ENCODE assay signal across 8 mouse cellular contexts in the genomic region with DNA sequence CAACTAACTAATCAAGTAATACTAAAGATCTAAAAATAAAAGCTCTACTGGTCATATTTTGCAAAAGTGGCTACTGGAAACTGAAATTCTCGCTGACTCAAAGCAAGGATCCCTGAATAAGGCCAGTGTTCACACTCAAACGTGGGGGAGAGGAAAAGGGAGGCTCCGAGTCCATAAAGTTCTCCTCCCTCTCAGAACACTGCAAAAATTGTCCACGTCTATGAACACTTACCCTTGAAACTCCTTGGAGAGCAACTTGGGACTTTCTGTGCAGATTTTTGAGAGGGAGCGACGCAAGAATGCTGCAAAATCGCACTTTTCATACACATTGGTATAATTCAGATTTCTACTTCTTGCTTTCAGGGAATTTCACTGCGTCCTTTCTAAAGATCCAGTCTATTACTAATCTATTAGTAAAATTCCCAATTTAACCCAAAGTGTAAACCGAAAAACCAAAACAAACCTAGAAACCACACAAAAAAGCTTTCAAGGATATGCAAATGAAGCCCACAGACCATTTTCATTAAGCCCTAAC. TPM values are rescaled to one million over a fixed set of nuclear protein-coding genes. Genes with fewer than 3 reads are reported as not detected.
DNase-seq lines count a peak whose midpoint lies in the region; ATAC-seq and TF ChIP-seq lines count a peak whose summit lies in the region.

No protein-coding gene starts in this region.

- 3% methylated on average over 9 of the region's 9 CpGs for whole genome bisulfite sequencing in lung, adult 2 months
- 15% methylated on average over 9 of the region's 9 CpGs for WGBS in embryonic facial prominence, embryonic 11.5 days
- WGBS in hindbrain, embryonic 16.5 days: 11% methylated on average over 9 of the region's 9 CpGs
- 16% methylated on average over 9 of the region's 9 CpGs for WGBS in midbrain, embryonic 11.5 days

- H3K9ac ChIP-seq in embryonic facial prominence, embryonic 11.5 days (replicated peaks; ENCODE audit: low read length): peak overlapping the region; percentile 96
- H3K9ac ChIP-seq in hindbrain, embryonic 16.5 days (ENCODE audit: low read depth, low read length): peak overlapping the region; percentile 97
- peak overlapping the region; percentile 95 for H3K9ac ChIP-seq in midbrain, embryonic 11.5 days (ENCODE audit: low read length)

- peak overlapping the region; percentile 78 for H3K4me3 ChIP-seq in lung, adult 2 months (replicated peaks; ENCODE audit: extremely low read depth, low read depth, low read length)
- H3K4me3 ChIP-seq in embryonic facial prominence, embryonic 11.5 days (ENCODE audit: low read depth, low read length): peak overlapping the region; percentile 95
- peak overlapping the region; percentile 99 for H3K4me3 ChIP-seq in hindbrain, embryonic 16.5 days (ENCODE audit: low read length)
- H3K4me3 ChIP-seq in midbrain, embryonic 11.5 days (ENCODE audit: low read depth, low read length): peak overlapping the region; percentile 98

- TF ChIP-seq POLR2A in lung, adult 2 months (IDR thresholded peaks at IDR 0.05; ENCODE audit: borderline replicate concordance, extremely low read depth, low read depth, low read length): no peak

- intact Hi-C loops in left cerebral cortex, postnatal 10 days (cut with DNase I): no loop called here

- H3K4me1 ChIP-seq in lung, adult 2 months (ENCODE audit: control insufficient read depth, insufficient read depth, low read length): peaks cover 4% of the 10 kb centered on the region
- no peaks in the 10 kb centered on the region for H3K4me1 ChIP-seq in embryonic facial prominence, embryonic 11.5 days (ENCODE audit: control insufficient read depth, insufficient read depth, low read length)
- H3K4me1 ChIP-seq in hindbrain, embryonic 16.5 days (ENCODE audit: control insufficient read depth, insufficient read depth, low read depth, low read length): peaks cover 13% of the 10 kb centered on the region
- H3K4me1 ChIP-seq in midbrain, embryonic 11.5 days (ENCODE audit: control insufficient read depth, insufficient read depth, low read length): peaks cover 5% of the 10 kb centered on the region

- no peak overlapping the region for H3K27ac ChIP-seq in embryonic facial prominence, embryonic 11.5 days (replicated peaks; ENCODE audit: low read depth, low read length)
- H3K27ac ChIP-seq in hindbrain, embryonic 16.5 days (ENCODE audit: low read depth, low read length): peak overlapping the region; percentile 100
- no peak overlapping the region for H3K27ac ChIP-seq in midbrain, embryonic 11.5 days (ENCODE audit: low read depth, low read length)

- DNase-seq in lung, adult 2 months: no peak
- no peak for DNase-seq in lung, postnatal 14 days
- peak; percentile 9 for DNase-seq in embryonic facial prominence, embryonic 11.5 days (ENCODE audit: low spot score)
- DNase-seq in midbrain, embryonic 11.5 days (ENCODE audit: low spot score, missing footprints): peak; percentile 89
- DNase-seq in left cerebral cortex, postnatal 10 days (ENCODE audit: extremely low spot score in 1 of 2, low spot score in 2 of 2): no peak
- no peak for DNase-seq in natural killer cell, adult 2 months (ENCODE audit: low spot score in 2 of 2)
- DNase-seq in layer of hippocampus, postnatal 25 days (ENCODE audit: extremely low spot score in 1 of 2, low spot score in 1 of 2): no peak

- peak overlapping the region; percentile 76 for H3K4me2 ChIP-seq in embryonic facial prominence, embryonic 11.5 days (ENCODE audit: low read depth, low read length)
- H3K4me2 ChIP-seq in hindbrain, embryonic 16.5 days (ENCODE audit: low read length): peak overlapping the region; percentile 65
- peak overlapping the region; percentile 57 for H3K4me2 ChIP-seq in midbrain, embryonic 11.5 days

- no peaks in the 10 kb centered on the region for H3K9me3 ChIP-seq in embryonic facial prominence, embryonic 11.5 days (replicated peaks; ENCODE audit: control insufficient read depth, low read length)
- H3K9me3 ChIP-seq in hindbrain, embryonic 16.5 days (ENCODE audit: control insufficient read depth, low read length): no peaks in the 10 kb centered on the region
- H3K9me3 ChIP-seq in midbrain, embryonic 11.5 days (ENCODE audit: control insufficient read depth, low read length): no peaks in the 10 kb centered on the region

- H3K27me3 ChIP-seq in embryonic facial prominence, embryonic 11.5 days (ENCODE audit: control insufficient read depth, insufficient read depth, low read length): no peaks in the 10 kb centered on the region
- H3K27me3 ChIP-seq in hindbrain, embryonic 16.5 days (replicated peaks; ENCODE audit: control insufficient read depth, insufficient read depth, low read length): no peaks in the 10 kb centered on the region
- H3K27me3 ChIP-seq in midbrain, embryonic 11.5 days (ENCODE audit: control insufficient read depth, insufficient read depth, low read length): no peaks in the 10 kb centered on the region

- no peaks in the 10 kb centered on the region for H3K36me3 ChIP-seq in embryonic facial prominence, embryonic 11.5 days (replicated peaks; ENCODE audit: control insufficient read depth, insufficient read depth, low read depth, low read length)
- no peaks in the 10 kb centered on the region for H3K36me3 ChIP-seq in hindbrain, embryonic 16.5 days (ENCODE audit: control insufficient read depth, insufficient read depth, low read length)
- no peaks in the 10 kb centered on the region for H3K36me3 ChIP-seq in midbrain, embryonic 11.5 days (ENCODE audit: control insufficient read depth, insufficient read depth, low read length)

- no peak for TF ChIP-seq CTCF in lung, adult 2 months (IDR thresholded peaks at IDR 0.05; ENCODE audit: insufficient read depth, low read length)

- no peak for ATAC-seq in embryonic facial prominence, embryonic 11.5 days (replicated peaks; ENCODE audit: insufficient number of reproducible peaks, low FRiP score, low TSS enrichment, low read depth)
- ATAC-seq in hindbrain, embryonic 16.5 days: no peak
- ATAC-seq in midbrain, embryonic 11.5 days (ENCODE audit: low FRiP score): no peak

RNA-seq across cellular contexts. Expression of gene Appbp2, which starts 1.2 kb away (rescaled TPM):
- polyA plus RNA-seq in lung, adult 2 months (2012; rRNA removed): 10.2 and 11.1 TPM in 2 replicates
- 56.5 and 58.8 TPM in 2 replicates for polyA plus RNA-seq in embryonic facial prominence, embryonic 11.5 days (2014; fragmentation: Nextera tagmentation; extraction: Ambion mirVana)
- polyA plus RNA-seq in hindbrain, embryonic 16.5 days (2015; fragmentation: Nextera tagmentation; extraction: Ambion mirVana): 46.4 and 47.0 TPM in 2 replicates
- 63.5 and 69.3 TPM in 2 replicates for polyA plus RNA-seq in midbrain, embryonic 11.5 days (2014; fragmentation: Nextera tagmentation; extraction: Ambion mirVana)
- total RNA-seq in left cerebral cortex, postnatal 10 days (2021): 10 to 100 TPM; 69.6 to 73.0 TPM
- total RNA-seq in layer of hippocampus, postnatal 25 days (2021): 10 to 100 TPM; 52.5 to 53.4 TPM

Comparison
In these comparisons a context has a peak if more than half of its experiments do, and no peak if none do; other contexts are left out.
1. DNase-seq: peak in embryonic facial prominence, embryonic 11.5 days (single experiment) and midbrain, embryonic 11.5 days (single experiment); none in lung, adult 2 months (single experiment), lung, postnatal 14 days (single experiment), left cerebral cortex, postnatal 10 days (0 of 2), natural killer cell, adult 2 months (0 of 2) and layer of hippocampus, postnatal 25 days (0 of 2).
2. Peak in every context shown above with its lines, with median percentiles within 50 percentile points of each other: H3K4me3 ChIP-seq, H3K4me2 ChIP-seq and H3K9ac ChIP-seq.